Mouse (Mus musculus): ENCODE measurements around the gene Fuom.
"Not testable (repeated sequence)": the region's sequence is repeated elsewhere in the genome, so short reads cannot be mapped to it uniquely, and the experiment has no call there.

Fuom gene

GRCm38 (mm10) chr7:140101993-140102860 lies at the start of gene Fuom:
Fuom (minus strand) TSS chr7:140102441.
- DNase-seq (ENCODE audit: low spot score), result no peak

- no peak for DNase-seq (ENCODE audit: low spot score)
Measured at GRCm38 (mm10) chr7:140144550-140144949, 42.3 kb upstream of the Fuom start.

GRCm38 (mm10) chr7:140141350-140141749 lies 39.1 kb upstream of the Fuom start:
- no peak for DNase-seq (ENCODE audit: low spot score)

GRCm38 (mm10) chr7:140138021-140138310 lies 35.7 kb upstream of the Fuom start:
- DNase-seq (ENCODE audit: low spot score), result no peak

GRCm38 (mm10) chr7:140137135-140138020 lies 35.1 kb upstream of the Fuom start, which contains the start of gene Mtg1:
Mtg1 (plus strand) TSS chr7:140137564.
- DNase-seq (ENCODE audit: low spot score), result peak; percentile 98

- DNase-seq (ENCODE audit: low spot score), result no peak
Measured at GRCm38 (mm10) chr7:140135106-140135770, 33.0 kb upstream of the Fuom start.

GRCm38 (mm10) chr7:140134033-140134432 lies 31.8 kb upstream of the Fuom start:
- not testable (repeated sequence) for DNase-seq (ENCODE audit: low spot score)

- DNase-seq (ENCODE audit: low spot score), result not testable (repeated sequence)
Measured at GRCm38 (mm10) chr7:140132184-140132583, 29.9 kb upstream of the Fuom start.

GRCm38 (mm10) chr7:140127911-140128310 lies 25.7 kb upstream of the Fuom start:
- no peak for DNase-seq (ENCODE audit: low spot score)

GRCm38 (mm10) chr7:140126934-140127333 lies 24.7 kb upstream of the Fuom start:
- DNase-seq (ENCODE audit: low spot score), result no peak

- DNase-seq (ENCODE audit: low spot score), result no peak
Measured at GRCm38 (mm10) chr7:140126022-140126350, 23.7 kb upstream of the Fuom start.

GRCm38 (mm10) chr7:140125278-140126021 lies 23.2 kb upstream of the Fuom start:
- peak; percentile 46 for DNase-seq (ENCODE audit: low spot score)

- no peak for DNase-seq (ENCODE audit: low spot score)
Measured at GRCm38 (mm10) chr7:140124382-140124781, 22.1 kb upstream of the Fuom start.

GRCm38 (mm10) chr7:140122765-140123164 lies 20.5 kb upstream of the Fuom start:
- DNase-seq (ENCODE audit: low spot score), result no peak

GRCm38 (mm10) chr7:140121338-140121910 lies 19.2 kb upstream of the Fuom start:
- no peak for DNase-seq (ENCODE audit: low spot score)

- no peak for DNase-seq (ENCODE audit: low spot score)
Measured at GRCm38 (mm10) chr7:140120484-140120883, 18.2 kb upstream of the Fuom start.

- peak; percentile 67 for DNase-seq (ENCODE audit: low spot score)
Measured at GRCm38 (mm10) chr7:140116329-140117054, 14.3 kb upstream of the Fuom start, which contains the start of gene Echs1. Echs1 (minus strand) TSS chr7:140116476.

- DNase-seq (ENCODE audit: low spot score), result no peak
Measured at GRCm38 (mm10) chr7:140115583-140116328, 13.5 kb upstream of the Fuom start, which contains the start of gene Paox. Paox (plus strand) TSS chr7:140115799.

GRCm38 (mm10) chr7:140111943-140112342 lies 9.7 kb upstream of the Fuom start:
- DNase-seq (ENCODE audit: low spot score), result no peak

GRCm38 (mm10) chr7:140104009-140104408 lies 1.8 kb upstream of the Fuom start:
- no peak for DNase-seq (ENCODE audit: low spot score)
